Mouse (Mus musculus) MEL (cell line): Measurements from ENCODE around the gene Gm49721. TPM values are rescaled to one million over a fixed set of nuclear protein-coding genes. Genes with fewer than 3 reads are reported as not detected.
"Not testable (repeated sequence)": the region's sequence is repeated elsewhere in the genome, so short reads cannot be mapped to it uniquely, and the experiment has no call there.

Source experiments
- DNase-seq: peaks from one replicate; pipeline ENCODE4 v3.0.0; 2011; ENCODE audit warnings: low read depth, low spot score
- H3K27ac ChIP-seq: 2 replicates; pipeline ENCODE4 v1.5.1; 2012; ENCODE audit warnings: low read depth, mild to moderate bottlenecking, control low read depth, low read length, moderate library complexity; ENCODE audit not compliant: control insufficient read depth
- H3K27me3 ChIP-seq, 2 experiments: fragments of 150-350 bp in 1 of 2; sonication (generic) in 1 of 2; 2 replicates each; pipeline ENCODE4 v1.6.1; 2012; ENCODE audit warnings: low read length in 2 of 2, mild to moderate bottlenecking in 2 of 2, improper control_type of control experiment in 1 of 2, moderate library complexity in 1 of 2; ENCODE audit not compliant: insufficient read depth in 2 of 2, control insufficient read depth in 1 of 2
- H3K36me3 ChIP-seq, 2 experiments: 2 replicates each; pipeline ENCODE4 v1.6.1; 2012 to 2014; ENCODE audit warnings: low read length in 2 of 2, improper control_type of control experiment in 1 of 2, inconsistent platforms in 1 of 2, mild to moderate bottlenecking in 1 of 2; ENCODE audit not compliant: insufficient read depth in 2 of 2, control insufficient read depth in 1 of 2
- H3K4me1 ChIP-seq, 2 experiments: fragments of 150-350 bp in 1 of 2; sonication (generic) in 1 of 2; 2 replicates each; pipeline ENCODE4 v1.6.1; 2012; ENCODE audit warnings: low read length in 2 of 2, improper control_type of control experiment in 1 of 2, mild to moderate bottlenecking in 1 of 2; ENCODE audit not compliant: insufficient read depth in 2 of 2, control insufficient read depth in 1 of 2
- H3K4me3 ChIP-seq, 2 experiments: fragments of 150-350 bp in 1 of 2; sonication (generic) in 1 of 2; 2 replicates each; pipeline ENCODE4 v1.5.1; 2012; ENCODE audit warnings: low read depth in 2 of 2, low read length in 2 of 2, mild to moderate bottlenecking in 2 of 2, moderate library complexity in 2 of 2, control low read depth in 1 of 2, improper control_type of control experiment in 1 of 2; ENCODE audit not compliant: control insufficient read depth in 1 of 2, insufficient read depth in 1 of 2
- H3K79me2 ChIP-seq: 2 replicates; pipeline ENCODE4 v1.6.1; 2012; ENCODE audit warnings: mild to moderate bottlenecking, low read length, moderate library complexity; ENCODE audit not compliant: control insufficient read depth, poor library complexity, insufficient read depth
- H3K9ac ChIP-seq: 2 replicates; pipeline ENCODE4 v1.6.1; 2012; ENCODE audit warnings: low read depth, mild to moderate bottlenecking, control low read depth, low read length, moderate library complexity; ENCODE audit not compliant: control insufficient read depth, poor library complexity, severe bottlenecking
- H3K9me3 ChIP-seq: fragments of 150-350 bp; sonication (generic); replicated peaks from 2 replicates; pipeline ENCODE4 v1.6.1; 2012; ENCODE audit warnings: mild to moderate bottlenecking, low read length, improper control_type of control experiment, moderate library complexity; ENCODE audit not compliant: insufficient read depth
- CTCF ChIP-seq, 3 experiments: IDR thresholded peaks in 2 of 3; conservative IDR thresholded peaks in 1 of 3; 2 replicates each; pipeline ENCODE4 v1.5.1; 2011 to 2012; ENCODE audit warnings: low read length in 3 of 3, low read depth in 2 of 3, mild to moderate bottlenecking in 2 of 3, improper control_type of control experiment in 1 of 3, inconsistent platforms in 1 of 3, mixed read lengths in 1 of 3, moderate library complexity in 1 of 3; ENCODE audit not compliant: control insufficient read depth in 1 of 3, insufficient read depth in 1 of 3, poor library complexity in 1 of 3, severe bottlenecking in 1 of 3
- RAD21 ChIP-seq: IDR thresholded peaks from 2 replicates; pipeline ENCODE4 v1.6.1; 2011; ENCODE audit warnings: mild to moderate bottlenecking, low read depth, low read length, improper control_type of control experiment
- polyA plus RNA-seq, 2 experiments: library from polyadenylated mRNA; stranded (reverse) in 1 of 2; unstranded in 1 of 2; fragments of >175 nt in 1 of 2; fragments of >200 nt in 1 of 2; gene quantifications; 2 replicates each; pipeline versions ENCODE4 v1.2.1 to v1.2.4; 2012; ENCODE audit warnings: low replicate concordance in 2 of 2, low read depth in 1 of 2; ENCODE audit not compliant: insufficient read length in 2 of 2, insufficient read depth in 1 of 2, missing spikeins in 1 of 2
- total RNA-seq: library from RNA; depleted of rRNA; stranded (reverse); fragments of 300-350 nt; gene quantifications from 2 replicates; pipeline ENCODE4 v1.2.3, GENCODE M21; 2012; rRNA removed

Gene Gm49721
- total and polyA plus RNA-seq, 3 experiments, result not detected

GRCm38 (mm10) chr17:7079558-7079957 lies 100.9 kb downstream of the Gm49721 start:
- H3K4me3 ChIP-seq, H3K27me3 ChIP-seq, DNase-seq, H3K36me3 ChIP-seq, H3K27ac ChIP-seq, H3K79me2 ChIP-seq, H3K9ac ChIP-seq, H3K9me3 ChIP-seq, H3K4me1 ChIP-seq: not testable (repeated sequence)
- TF ChIP-seq RAD21, result peak; percentile 8
- TF ChIP-seq CTCF (IDR thresholded peaks at IDR 0.05 in 2 of 3, conservative IDR thresholded peaks at IDR 0.05 in 1 of 3; ENCODE audit: control insufficient read depth in 1 of 3, insufficient read depth in 1 of 3, low read depth in 2 of 3, low read length in 3 of 3, poor library complexity in 1 of 3, severe bottlenecking in 1 of 3), result peak in 2 of 3 experiments; percentile 10 to 44; a peak in 3 of 6 replicates
- TF ChIP-seq, all 39 proteins: peak for 2; not testable (repeated sequence) for 37

DNA sequence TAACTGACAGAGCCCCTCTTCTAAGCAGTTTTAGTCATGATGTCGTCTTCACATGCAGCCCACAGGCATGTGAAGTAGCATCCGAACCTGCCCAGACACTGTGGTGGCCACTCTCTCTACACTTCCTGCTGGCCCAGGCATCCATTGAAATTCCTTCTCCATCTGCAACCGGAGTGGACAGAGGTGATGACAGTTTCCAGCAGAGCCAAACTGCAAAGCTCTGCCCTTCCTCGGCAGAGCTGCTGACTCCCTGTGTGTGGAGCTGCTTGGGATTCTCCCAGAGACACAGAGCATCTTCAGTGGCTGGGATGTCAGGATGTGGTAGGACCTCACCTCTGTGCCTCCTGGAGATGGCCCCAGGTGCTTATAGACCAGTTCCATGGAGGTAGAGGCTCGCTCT lies 105.8 kb downstream of the Gm49721 start:
- H3K9me3 ChIP-seq, H3K27ac ChIP-seq, H3K79me2 ChIP-seq, H3K4me3 ChIP-seq, H3K27me3 ChIP-seq, H3K36me3 ChIP-seq, H3K9ac ChIP-seq, H3K4me1 ChIP-seq, DNase-seq: not testable (repeated sequence)

- not testable (repeated sequence) for H3K36me3 ChIP-seq, H3K9me3 ChIP-seq, H3K4me1 ChIP-seq, H3K27ac ChIP-seq, DNase-seq, H3K9ac ChIP-seq, H3K79me2 ChIP-seq, H3K4me3 ChIP-seq, H3K27me3 ChIP-seq
These were observed 106.9 kb downstream of the Gm49721 start for GRCm38 (mm10) chr17:7085469-7086168.

DNA sequence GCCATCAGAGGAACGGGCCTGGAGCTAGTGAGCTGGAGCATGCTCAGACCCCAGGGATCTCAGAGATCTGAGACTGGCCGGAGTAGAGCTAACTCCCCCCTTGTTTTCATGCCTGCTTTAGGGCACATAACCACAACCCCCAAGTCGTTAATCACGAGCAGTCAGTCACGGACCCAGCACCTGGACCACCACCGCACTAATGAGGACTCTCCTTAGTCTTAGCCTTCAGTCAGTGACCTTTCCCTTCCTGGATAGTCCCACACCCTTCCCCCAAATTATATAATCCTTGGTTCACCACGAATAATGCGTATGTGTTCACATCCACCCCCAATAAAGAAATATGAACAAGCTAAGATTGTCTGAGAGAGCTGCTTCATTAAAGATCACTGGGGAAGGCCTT lies 108.1 kb downstream of the Gm49721 start:
- H3K79me2 ChIP-seq, H3K4me3 ChIP-seq, H3K36me3 ChIP-seq, H3K9me3 ChIP-seq, H3K27me3 ChIP-seq, H3K4me1 ChIP-seq, H3K9ac ChIP-seq, DNase-seq, H3K27ac ChIP-seq: not testable (repeated sequence)

Other genes with a start within 250 kb of the Gm49721 start
- gene Ezr, start 196.1 kb upstream of the Gm49721 start, total RNA-seq, result 43.0 and 48.7 TPM in 2 replicates
- 10 to 100 TPM in 1 of 2 experiments, not detected in 1; 88.7 TPM for gene Ezr, start 196.1 kb upstream of the Gm49721 start, polyA plus RNA-seq
- 6.6 and 6.8 TPM in 2 replicates for gene Rsph3b, start 30.2 kb upstream of the Gm49721 start, total RNA-seq
- gene Rsph3b, start 30.2 kb upstream of the Gm49721 start, polyA plus RNA-seq, result 10 to 100 TPM in 1 of 2 experiments, not detected in 1; 14.7 TPM
- 15.0 and 17.6 TPM in 2 replicates for gene Tagap1, start 17.7 kb upstream of the Gm49721 start, total RNA-seq
- gene Tagap1, start 17.7 kb upstream of the Gm49721 start, polyA plus RNA-seq, result 10 to 100 TPM in 1 of 2 experiments, not detected in 1; 25.2 TPM
- gene Rnaset2b, start 8.3 kb upstream of the Gm49721 start, total RNA-seq, result 40.6 and 45.1 TPM in 2 replicates
- 100 to 1,000 TPM; 205 to 626 TPM for gene Rnaset2b, start 8.3 kb upstream of the Gm49721 start, polyA plus RNA-seq
- not detected in 2 replicates for gene Gm1604a, start 46.7 kb downstream of the Gm49721 start, total RNA-seq
- gene Gm1604a, start 46.7 kb downstream of the Gm49721 start, polyA plus RNA-seq, result not detected
- 5.2 and 6.0 TPM in 2 replicates for gene Rps6ka2, start 191.2 kb downstream of the Gm49721 start, total RNA-seq
- gene Rps6ka2, start 191.2 kb downstream of the Gm49721 start, polyA plus RNA-seq, result 10 to 100 TPM in 1 of 2 experiments, not detected in 1; 11.2 TPM